Mouse (Mus musculus) adrenal gland, adult 18-20 months (tissue): ENCODE measurements around the gene Teddm2. TPM values are rescaled to one million over a fixed set of nuclear protein-coding genes. Genes with fewer than 3 reads are reported as not detected.
A peak's percentile ranks its signal among the peaks of the same experiment; 100 is the strongest.

Experiments
- DNase-seq, 2 experiments: peaks; one replicate each; pipeline ENCODE4 v3.0.0; 2021 to 2022; ENCODE audit warnings: low spot score in 2 of 2
- microRNA-seq, 2 experiments: library from miRNA; unstranded; fragments of <30 nt; microRNA quantifications; one replicate each; pipeline ENCODE4 v1.2.0; 2021; ENCODE audit warnings: borderline number of aligned reads in 2 of 2
- total RNA-seq, 2 experiments: library from RNA; stranded (reverse); gene quantifications; 1 replicate in 1 of 2; 2 replicates in 1 of 2; pipeline ENCODE4 v1.2.3; 2021

Gene Teddm2
- total RNA-seq, 2 experiments from 2014 or later: 0.19 to 0.23 TPM

DNA sequence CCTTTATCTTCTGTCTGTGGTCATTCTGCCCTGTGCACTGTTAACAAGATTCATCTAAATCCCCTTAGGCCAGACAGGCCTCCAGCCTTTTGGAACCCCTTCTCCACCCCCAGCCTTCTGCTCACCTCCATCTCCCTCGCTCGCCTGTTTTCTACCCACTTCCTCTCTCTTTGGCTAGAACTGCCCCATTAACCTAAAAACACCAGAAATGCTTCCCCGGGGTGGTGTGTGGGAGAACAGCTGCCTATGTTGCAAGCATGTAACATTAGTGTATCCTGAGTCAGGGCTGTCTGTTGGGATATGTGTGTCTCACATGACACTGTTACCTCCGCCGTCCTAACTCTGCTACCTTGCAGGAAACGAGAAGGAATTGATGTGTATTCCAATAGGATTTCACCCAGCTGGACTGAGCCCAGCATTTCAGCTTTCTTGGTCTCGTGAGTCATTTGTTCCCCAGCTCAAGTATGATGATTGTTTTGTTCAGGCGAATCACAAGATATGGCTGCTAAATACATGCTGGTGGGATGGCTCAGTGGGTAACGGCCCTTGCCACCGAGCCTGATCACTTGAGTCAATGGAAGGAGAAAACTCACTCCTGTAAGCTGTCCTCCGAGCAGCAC lies 57.8 kb downstream of the Teddm2 start:
- DNase-seq: no peak

GRCm38 (mm10) chr1:153836036-153836435 lies 64.0 kb downstream of the Teddm2 start:
- no peak for DNase-seq

GRCm38 (mm10) chr1:153830746-153831145 lies 69.3 kb downstream of the Teddm2 start:
- no peak for DNase-seq

DNA sequence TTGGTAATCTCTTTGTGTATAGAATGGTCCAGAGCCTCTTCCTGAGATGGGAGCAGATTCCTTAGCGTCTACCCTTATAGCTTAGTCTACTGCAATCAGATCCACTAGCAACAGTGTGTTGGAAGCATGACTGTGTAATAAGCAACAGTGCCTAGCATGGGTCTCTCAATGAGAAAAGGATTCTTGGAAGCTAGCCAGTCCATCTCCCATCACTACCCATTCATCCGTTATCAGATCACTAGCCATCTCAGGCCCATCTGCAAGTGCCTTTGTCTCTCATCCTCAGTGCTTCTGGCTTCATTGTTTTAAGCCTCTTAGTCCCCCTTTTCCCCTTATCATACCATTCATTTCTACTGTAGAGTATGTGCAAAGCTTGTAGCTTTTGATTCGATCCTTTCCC lies 79.8 kb downstream of the Teddm2 start:
- no peak for DNase-seq

DNA sequence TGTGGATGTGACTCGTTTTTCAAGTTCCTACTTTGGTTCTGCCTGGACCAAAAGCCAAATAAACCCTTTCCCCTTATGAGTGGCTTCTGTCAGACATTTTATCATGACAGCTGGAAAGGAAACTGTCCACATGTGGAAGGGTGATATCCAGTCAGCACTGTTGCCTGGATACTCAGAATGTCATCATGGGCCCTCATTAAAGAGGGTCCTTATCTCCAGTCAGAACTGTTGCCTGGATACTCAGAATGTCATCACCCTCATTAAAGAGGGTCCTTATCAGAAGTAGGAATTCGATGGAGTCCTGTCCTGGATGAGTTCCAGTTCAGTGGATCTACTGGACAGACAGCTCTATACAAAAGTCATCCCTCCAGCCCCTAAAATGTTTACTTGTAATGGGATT lies 85.8 kb downstream of the Teddm2 start:
- no peak for DNase-seq

- DNase-seq: peak; percentile 62 to 71
These were observed 92.5 kb downstream of the Teddm2 start for GRCm38 (mm10) chr1:153807390-153807993.

- no peak for DNase-seq
These were observed 96.5 kb downstream of the Teddm2 start for GRCm38 (mm10) chr1:153803530-153803929.

DNA sequence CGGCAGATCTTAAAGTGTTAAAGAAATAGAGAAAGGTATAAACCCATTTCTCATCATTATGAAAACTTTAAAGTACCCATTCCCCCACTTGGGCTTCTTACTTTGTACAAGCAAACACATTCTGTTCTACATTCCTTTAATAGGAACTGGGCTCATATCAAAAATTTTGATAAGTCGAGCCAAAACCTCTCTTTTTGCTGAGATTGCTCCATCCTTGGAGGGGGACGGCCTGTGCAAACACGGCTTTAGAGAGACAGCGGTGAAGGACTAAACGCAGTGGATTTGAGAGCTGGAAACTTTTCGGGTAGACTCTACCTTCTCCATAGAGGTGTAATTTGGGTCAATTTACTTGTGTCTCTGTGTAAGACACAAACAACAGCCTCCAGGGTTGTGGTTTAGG lies 97.3 kb downstream of the Teddm2 start:
- DNase-seq: no peak

Small RNA genes within 50 kb of the gene (microRNA-seq; reads per million reads assigned to microRNA genes)
- gene Mir8114: 25.1 to 53.3 reads per million in 2 experiments

Other genes starting within 250 kb of the Teddm2 start
- not detected for gene Rgs8, start 247.2 kb downstream of the Teddm2 start, total RNA-seq
- 1 to 10 TPM; 1.3 to 6.1 TPM for gene Rgs16, start 159.9 kb downstream of the Teddm2 start, total RNA-seq
- gene Rnasel, start 150.8 kb downstream of the Teddm2 start, total RNA-seq: 1 to 10 TPM; 7.1 to 9.0 TPM
- under 1 TPM in 1 of 2 experiments, not detected in 1; 0.29 TPM for gene Rgsl1, start 56.1 kb downstream of the Teddm2 start, total RNA-seq
- not detected for gene Teddm1b, start 25.9 kb downstream of the Teddm2 start, total RNA-seq
- gene Teddm1a, start 8.5 kb downstream of the Teddm2 start, total RNA-seq: not detected
- 1,000 to 10,000 TPM; 1,052 to 1,177 TPM for gene Glul, start 284 bp downstream of the Teddm2 start, total RNA-seq